Mouse (Mus musculus) ES-E14 (cell line): ENCODE measurements around the gene Mycbp.
A peak's percentile ranks its signal among the peaks of the same experiment; 100 is the strongest.

Experiments
- HCFC1 ChIP-seq: IDR thresholded peaks from 2 replicates; pipeline ENCODE4 v1.6.1; 2012; ENCODE audit warnings: low read length, inconsistent platforms, borderline replicate concordance; ENCODE audit not compliant: insufficient read depth
- ZC3H11A ChIP-seq: IDR thresholded peaks from 2 replicates; pipeline ENCODE4 v1.6.1; 2012; ENCODE audit warnings: low read depth, mild to moderate bottlenecking, inconsistent platforms, low read length, borderline replicate concordance

DNA sequence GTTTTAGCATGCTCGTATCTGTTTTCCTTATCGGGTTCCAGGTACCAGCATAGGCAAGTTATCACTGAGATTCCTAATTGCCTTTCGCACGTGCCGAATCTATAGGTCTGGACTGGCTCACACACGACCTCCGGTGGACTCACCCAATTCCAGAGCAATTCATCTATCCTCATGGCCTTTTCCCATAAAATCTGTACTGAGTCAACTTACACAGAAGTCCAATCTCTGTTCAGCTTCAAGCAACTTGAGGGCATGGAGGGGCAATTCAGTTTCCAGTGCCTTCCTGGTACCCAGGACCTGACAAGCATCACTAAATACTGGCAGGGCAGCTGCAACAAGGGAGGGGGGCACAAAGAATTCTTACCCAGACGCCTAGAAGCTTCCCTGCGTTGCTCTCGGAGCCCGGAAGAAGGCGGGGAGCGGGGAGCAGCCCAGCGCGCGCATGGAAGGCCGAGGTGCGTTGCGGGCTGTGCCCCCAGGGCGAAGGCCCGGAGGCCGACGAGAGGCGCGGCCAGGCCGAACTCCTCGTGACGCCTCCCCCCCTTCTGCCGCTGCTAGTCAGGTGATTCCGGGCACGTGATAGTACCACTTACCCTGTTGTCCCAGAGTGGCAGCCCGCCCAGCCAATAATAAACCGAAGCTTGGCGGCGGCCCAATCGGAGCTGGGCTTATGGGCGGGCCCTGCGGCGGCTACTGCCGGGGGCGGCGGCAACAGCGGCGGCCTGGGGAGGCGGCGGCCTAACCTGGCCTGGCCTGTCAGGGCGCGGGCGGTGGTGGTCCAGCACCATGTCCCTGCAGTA lies 12.3 kb downstream of the Mycbp start, which contains the start of gene Rragc:
- peak; percentile 64; the same call in 1 of the 2 replicates for TF ChIP-seq HCFC1
- TF ChIP-seq ZC3H11A = no peak
